Mouse (Mus musculus) erythroblast, embryonic 14.5 days (primary cell): Measurements from ENCODE around the gene Habp4. TPM values are rescaled to one million over a fixed set of nuclear protein-coding genes. Genes with fewer than 3 reads are reported as not detected.

Source experiments
- H3K27me3 ChIP-seq: 2 replicates; pipeline ENCODE4 v1.6.1; 2012; ENCODE audit warnings: inconsistent platforms; ENCODE audit not compliant: control insufficient read depth
- H3K36me3 ChIP-seq: 2 replicates; pipeline ENCODE4 v1.6.1; 2012; ENCODE audit warnings: mild to moderate bottlenecking, inconsistent platforms; ENCODE audit not compliant: control insufficient read depth
- H3K4me1 ChIP-seq: 2 replicates; pipeline ENCODE4 v1.6.1; 2012; ENCODE audit warnings: inconsistent platforms; ENCODE audit not compliant: control insufficient read depth
- H3K4me3 ChIP-seq: replicated peaks from 2 replicates; pipeline ENCODE3; 2012; ENCODE audit warnings: moderate library complexity, mild to moderate bottlenecking, inconsistent platforms
- H3K9me3 ChIP-seq: 2 replicates; pipeline ENCODE4 v1.6.1; 2012; ENCODE audit warnings: low read length, inconsistent platforms, mixed read lengths; ENCODE audit not compliant: control insufficient read depth
- GATA1 ChIP-seq: IDR thresholded peaks from 2 replicates; pipeline ENCODE4 v1.6.1; 2012; ENCODE audit warnings: low read length, inconsistent platforms, mixed read lengths
- TAL1 ChIP-seq: IDR thresholded peaks from 3 replicates; pipeline ENCODE4 v1.6.1; 2012; ENCODE audit warnings: low read length, inconsistent platforms, mixed read lengths
- polyA plus RNA-seq: library from polyadenylated mRNA; stranded (reverse); fragments of >175 nt; gene quantifications from 2 replicates; pipeline ENCODE4 v1.2.3, GENCODE M21; 2012

The Habp4 gene
- polyA plus RNA-seq, 1 experiment = 1.4 TPM

DNA sequence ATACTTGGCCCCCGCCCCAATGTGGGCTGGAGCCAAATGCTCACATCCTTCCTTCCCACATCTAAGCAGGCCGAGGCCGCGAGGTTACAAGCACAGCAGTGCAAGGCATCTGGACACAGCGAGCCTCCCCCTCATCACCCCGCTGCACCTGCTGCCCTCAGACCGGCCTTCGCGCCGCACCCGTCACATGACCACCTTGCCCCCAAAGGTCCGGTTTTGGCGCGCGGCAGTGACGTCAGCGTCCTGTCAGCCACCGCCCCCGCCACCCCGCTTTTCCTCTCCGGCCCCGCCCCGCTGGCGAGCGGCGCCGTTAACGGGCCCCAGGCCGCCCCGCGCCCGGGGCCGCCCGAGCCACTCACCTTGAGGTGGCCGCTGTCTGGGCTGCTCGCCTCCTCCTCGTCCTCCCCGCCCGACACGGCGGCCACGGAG, 9.4 kb upstream of the Habp4 start:
- Histone ChIP-seq H3K4me1 (peaks cover 55% of the 10 kb centered on the region), H3K27me3 (peaks cover 25% of the 10 kb centered on the region), H3K4me3 (peak overlapping the region; percentile 100), H3K36me3 (peaks cover 43% of the 10 kb centered on the region), H3K9me3 (no peaks in the 10 kb centered on the region)
- TF ChIP-seq TAL1 (no peak), GATA1 (no peak)

DNA sequence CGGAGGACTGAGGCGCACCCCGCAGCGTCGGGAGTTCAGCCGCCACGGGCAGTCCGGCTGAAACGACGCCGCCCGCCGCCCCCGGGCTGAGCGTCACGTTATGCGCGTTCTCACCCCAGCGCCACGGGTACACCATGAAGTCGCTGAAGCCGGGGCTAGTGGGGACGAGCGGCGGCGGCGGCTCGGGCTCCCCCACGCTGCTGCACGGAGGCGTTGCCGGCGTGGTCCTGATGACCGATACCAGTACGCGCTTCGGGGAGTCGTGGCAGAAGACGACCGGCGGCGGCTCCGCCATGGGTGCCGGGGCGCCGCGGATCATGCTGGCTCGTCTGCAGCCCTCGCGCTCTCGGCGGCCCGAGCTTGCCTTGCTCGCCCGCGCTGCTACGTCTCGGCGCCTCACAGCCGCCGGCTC, 8.9 kb upstream of the Habp4 start:
- TF ChIP-seq TAL1 (no peak), GATA1 (no peak)
- Histone ChIP-seq H3K4me3 (peak overlapping the region; percentile 100), H3K4me1 (peaks cover 53% of the 10 kb centered on the region), H3K36me3 (peaks cover 38% of the 10 kb centered on the region), H3K27me3 (peaks cover 29% of the 10 kb centered on the region), H3K9me3 (no peaks in the 10 kb centered on the region)

DNA sequence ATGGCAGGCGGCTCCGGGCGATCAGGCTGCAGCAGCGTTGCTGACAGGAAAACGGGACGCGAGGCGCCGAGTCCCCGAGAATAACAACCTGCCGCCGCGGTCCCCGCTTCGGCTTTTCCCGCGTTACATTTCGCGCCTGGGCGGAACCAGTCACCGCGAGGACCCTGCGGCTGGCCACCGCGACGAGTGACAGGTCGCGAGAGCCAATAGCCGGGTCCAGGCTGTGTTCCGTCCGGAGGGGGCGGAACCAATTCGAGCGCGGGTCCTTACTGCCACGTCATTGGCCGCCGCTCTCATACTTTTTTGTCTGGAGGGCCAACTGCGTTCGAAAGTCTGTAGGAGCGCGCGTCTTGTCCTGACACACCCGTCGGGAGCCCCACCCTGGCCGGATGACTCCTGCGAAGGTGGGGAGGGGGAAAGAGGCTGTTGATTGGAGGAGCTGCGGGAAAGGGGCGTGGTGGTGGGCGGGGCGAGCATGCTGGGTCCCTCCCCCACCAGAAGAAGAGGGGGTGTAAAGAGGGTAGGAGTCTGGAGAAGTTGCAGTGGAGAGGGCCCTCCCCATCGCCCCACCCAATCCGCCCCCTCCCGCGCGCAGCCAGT, 8.4 kb upstream of the Habp4 start, which contains the start of gene Zfp367:
Zfp367 (minus strand) TSS at position 120 of the 600 bp plus-strand sequence.
- Histone ChIP-seq H3K27me3 (peaks cover 34% of the 10 kb centered on the region), H3K9me3 (no peaks in the 10 kb centered on the region), H3K36me3 (peaks cover 35% of the 10 kb centered on the region), H3K4me1 (peaks cover 53% of the 10 kb centered on the region), H3K4me3 (peak within 1 kb of the TSS; percentile 100)
- TF ChIP-seq TAL1 (no peak), GATA1 (no peak)

DNA sequence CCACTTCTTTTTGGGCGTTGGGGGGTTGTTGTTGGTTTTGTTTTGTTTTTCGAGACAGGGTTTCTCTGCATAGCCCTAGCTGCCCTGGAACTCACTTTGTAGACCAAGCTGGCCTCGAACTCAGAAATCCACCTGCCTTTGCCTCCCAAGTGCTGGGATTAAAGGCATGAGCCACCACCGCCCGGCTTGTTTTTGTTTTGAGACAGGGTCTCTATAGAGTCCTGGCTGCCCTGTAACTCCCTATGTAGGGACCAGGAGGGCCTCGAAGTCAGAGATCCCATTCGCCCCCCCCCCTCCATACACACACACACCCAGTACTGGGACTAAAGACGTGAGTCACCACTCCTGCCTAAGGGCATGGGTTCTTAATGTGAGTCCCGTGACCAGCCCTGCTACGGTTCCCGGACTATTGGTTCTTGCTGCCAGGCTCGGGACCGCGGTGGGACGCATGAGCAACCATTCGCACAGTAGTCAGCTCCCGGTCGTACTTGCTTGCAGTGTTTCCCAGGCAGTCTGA, 7.8 kb upstream of the Habp4 start:
- Histone ChIP-seq H3K36me3 (peaks cover 30% of the 10 kb centered on the region), H3K4me3 (peak overlapping the region; percentile 100), H3K4me1 (peaks cover 50% of the 10 kb centered on the region), H3K9me3 (no peaks in the 10 kb centered on the region), H3K27me3 (peaks cover 41% of the 10 kb centered on the region)
- TF ChIP-seq GATA1 = no peak
- TF ChIP-seq TAL1 = no peak

DNA sequence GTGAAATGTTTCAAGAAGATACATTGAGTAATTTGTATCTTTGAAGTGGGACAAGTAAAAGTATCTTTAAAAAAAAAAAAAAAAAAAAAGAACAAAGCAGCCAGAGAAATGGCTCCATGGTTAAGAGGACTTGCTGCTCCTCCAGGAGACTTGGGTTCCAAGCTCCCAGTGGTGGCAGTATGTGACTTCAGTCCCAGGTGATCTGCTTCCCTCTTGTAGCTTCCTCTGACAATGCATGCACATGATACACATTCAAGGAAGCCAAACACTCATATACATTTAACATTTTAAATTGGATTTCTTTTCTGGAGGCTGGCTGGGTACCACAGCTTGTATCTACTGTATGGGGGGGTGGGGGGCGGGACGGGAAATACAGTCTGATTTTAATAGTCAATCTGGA, 7.0 kb upstream of the Habp4 start:
- Histone ChIP-seq H3K4me1 (peaks cover 42% of the 10 kb centered on the region), H3K9me3 (no peaks in the 10 kb centered on the region), H3K27me3 (peaks cover 49% of the 10 kb centered on the region), H3K36me3 (peaks cover 22% of the 10 kb centered on the region), H3K4me3 (no peak overlapping the region)
- TF ChIP-seq TAL1 (no peak), GATA1 (no peak)

DNA sequence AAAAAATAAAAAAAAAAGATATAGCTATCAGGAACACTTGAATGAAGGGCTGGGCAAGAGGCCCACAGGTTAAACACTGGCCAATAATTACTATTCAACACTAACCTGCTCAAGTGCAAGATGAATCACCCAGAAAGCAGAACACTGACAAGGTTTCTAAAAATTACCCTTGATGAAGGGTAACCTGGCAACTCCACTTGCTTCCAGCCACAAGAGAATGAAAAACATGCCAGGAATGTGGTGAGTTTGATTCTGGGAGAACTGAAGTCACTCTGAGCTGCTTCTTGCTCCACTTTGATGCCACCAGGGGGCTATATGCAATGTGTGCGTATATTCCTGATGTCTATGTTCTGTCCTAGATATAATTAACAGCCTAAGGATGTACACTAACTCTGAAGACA, 6.5 kb upstream of the Habp4 start:
- TF ChIP-seq TAL1 (no peak), GATA1 (no peak)
- Histone ChIP-seq H3K9me3 (no peaks in the 10 kb centered on the region), H3K4me1 (peaks cover 37% of the 10 kb centered on the region), H3K27me3 (peaks cover 54% of the 10 kb centered on the region), H3K36me3 (peaks cover 17% of the 10 kb centered on the region), H3K4me3 (no peak overlapping the region)

DNA sequence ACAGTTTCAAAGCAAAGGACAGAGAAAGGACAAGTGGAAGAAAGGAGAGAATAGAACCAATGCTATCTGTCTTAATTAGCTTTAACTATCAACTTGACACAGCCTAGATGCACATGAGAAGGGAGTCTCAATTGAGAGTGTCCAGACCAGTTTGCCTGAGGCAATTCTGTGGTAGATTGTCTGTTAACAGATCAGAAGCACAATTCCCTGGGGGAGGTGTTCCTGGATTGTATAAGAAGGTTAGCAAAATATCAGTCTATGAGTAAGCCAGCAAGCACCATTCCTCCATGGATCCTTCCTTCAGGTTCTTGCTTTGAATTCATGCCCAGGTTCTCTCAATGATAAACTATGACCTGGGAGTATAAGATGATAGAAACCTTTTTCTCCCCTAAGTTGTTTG, 4.7 kb upstream of the Habp4 start:
- H3K27me3 ChIP-seq = peaks cover 67% of the 10 kb centered on the region
- no peak for TF ChIP-seq TAL1
- no peak for TF ChIP-seq GATA1
- peaks cover 39% of the 10 kb centered on the region for H3K4me1 ChIP-seq
- no peak overlapping the region for H3K4me3 ChIP-seq
- no peaks in the 10 kb centered on the region for H3K9me3 ChIP-seq
- no peaks in the 10 kb centered on the region; the same call in 1 of the 2 replicates for H3K36me3 ChIP-seq

DNA sequence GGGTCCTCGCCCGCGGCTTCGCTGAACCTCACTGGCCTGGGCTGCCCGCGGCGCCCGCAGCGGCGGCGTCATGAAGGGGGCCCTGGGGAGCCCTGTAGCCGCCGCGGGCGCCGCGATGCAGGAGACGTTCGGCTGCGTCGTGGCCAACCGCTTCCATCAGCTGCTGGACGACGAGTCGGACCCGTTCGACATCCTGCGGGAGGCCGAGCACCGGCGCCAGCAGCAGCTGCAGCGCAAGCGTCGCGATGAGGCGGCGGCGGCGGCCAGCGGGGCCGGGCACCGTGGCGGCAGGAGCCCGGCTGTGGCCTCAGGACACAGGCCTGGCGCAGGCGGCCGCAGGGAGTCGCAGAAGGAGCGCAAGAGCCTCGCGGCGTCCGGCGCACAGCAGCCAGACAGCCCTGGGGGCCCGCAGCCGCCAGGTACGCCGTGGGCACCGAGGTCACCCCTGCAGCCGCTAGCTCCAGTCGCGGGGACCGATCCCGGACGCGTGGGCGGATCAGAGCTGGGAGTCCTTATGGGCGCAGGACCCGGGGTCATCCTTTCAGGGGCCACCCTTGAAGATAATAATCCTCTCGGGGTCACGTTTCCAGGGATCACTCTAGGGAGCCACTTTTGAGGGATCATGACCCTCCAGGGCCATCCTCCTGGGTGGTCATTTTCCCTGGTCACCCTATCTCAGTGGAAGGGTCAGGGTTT, 440 bp downstream of the Habp4 start:
- no peaks in the 10 kb centered on the region for H3K36me3 ChIP-seq
- H3K4me3 ChIP-seq = peak overlapping the region; percentile 80
- H3K9me3 ChIP-seq = no peaks in the 10 kb centered on the region
- peaks cover 72% of the 10 kb centered on the region for H3K27me3 ChIP-seq
- TF ChIP-seq GATA1 (no peak), TAL1 (no peak)
- peaks cover 28% of the 10 kb centered on the region for H3K4me1 ChIP-seq

DNA sequence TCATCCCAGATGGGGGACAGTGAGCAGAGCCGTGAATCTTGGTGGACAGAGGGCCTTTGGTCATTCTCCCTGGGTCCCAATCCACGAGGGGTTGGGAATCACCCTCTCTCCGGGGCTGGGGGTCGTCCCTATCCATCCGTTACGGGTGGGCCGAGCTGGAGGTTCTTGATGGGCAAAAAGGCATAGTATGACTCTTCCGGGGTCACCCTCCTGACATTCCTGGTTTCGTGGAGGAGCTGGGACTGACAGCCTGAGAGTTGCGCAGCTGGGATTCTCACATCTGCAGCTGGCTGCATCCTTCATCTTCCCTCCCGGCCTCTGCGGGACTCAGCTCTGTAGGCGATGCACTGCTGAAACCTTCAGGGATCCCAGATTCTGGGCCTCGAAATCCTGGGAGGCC, 1.0 kb downstream of the Habp4 start:
- no peaks in the 10 kb centered on the region for H3K36me3 ChIP-seq
- peaks cover 28% of the 10 kb centered on the region for H3K4me1 ChIP-seq
- peaks cover 66% of the 10 kb centered on the region for H3K27me3 ChIP-seq
- H3K4me3 ChIP-seq = peak overlapping the region; percentile 80
- TF ChIP-seq GATA1 (no peak), TAL1 (no peak)
- H3K9me3 ChIP-seq = no peaks in the 10 kb centered on the region
